Mouse (Mus musculus) spleen, adult 2 months (tissue): ENCODE data around the gene Fgfr2. TPM values are rescaled to one million over a fixed set of nuclear protein-coding genes. Genes with fewer than 3 reads are reported as not detected.

Source experiments
- DNase-seq, 2 experiments: peaks; one replicate each; pipeline versions ENCODE4 v3.0.0 to v3.0.0-alpha.2; 2012 to 2021; ENCODE audit warnings: low spot score in 2 of 2, low read depth in 1 of 2
- H3K27ac ChIP-seq: fragments of 200-500 bp; 2 replicates; pipeline ENCODE4 v1.5.1; 2012; ENCODE audit warnings: low read length, inconsistent platforms; ENCODE audit not compliant: insufficient read depth
- H3K27me3 ChIP-seq: fragments of 200-500 bp; 2 replicates; pipeline ENCODE4 v1.6.1; 2012; ENCODE audit warnings: mild to moderate bottlenecking, moderate library complexity, low read length, inconsistent platforms; ENCODE audit not compliant: control insufficient read depth, insufficient read depth
- H3K36me3 ChIP-seq: fragments of 200-500 bp; 2 replicates; pipeline ENCODE4 v1.6.1; 2012; ENCODE audit warnings: mild to moderate bottlenecking, low read length, inconsistent platforms; ENCODE audit not compliant: control insufficient read depth, insufficient read depth
- H3K4me1 ChIP-seq: fragments of 200-500 bp; 2 replicates; pipeline ENCODE4 v1.6.1; 2011; ENCODE audit warnings: inconsistent platforms; ENCODE audit not compliant: control insufficient read depth, insufficient read depth, insufficient read length
- H3K4me3 ChIP-seq: fragments of 200-500 bp; 2 replicates; pipeline ENCODE4 v1.5.1; 2011; ENCODE audit warnings: mild to moderate bottlenecking, inconsistent platforms; ENCODE audit not compliant: insufficient read depth, insufficient read length; ENCODE audit errors: extremely low read depth
- CTCF ChIP-seq: fragments of 200-500 bp; IDR thresholded peaks from 2 replicates; pipeline ENCODE4 v1.5.1; 2011; ENCODE audit warnings: mild to moderate bottlenecking, inconsistent platforms; ENCODE audit not compliant: insufficient read depth, insufficient read length, insufficient replicate concordance; ENCODE audit errors: extremely low read depth
- POLR2A ChIP-seq: fragments of 200-500 bp; IDR thresholded peaks from 2 replicates; pipeline ENCODE4 v1.6.1; 2011; ENCODE audit warnings: low read depth, low read length, inconsistent platforms
- WGBS: fragments of 180-500 bp; shearing (Covaris S2); methylation state at CpG from one replicate; pipeline ENCODE4 v1.1.7; 2018; 5-methylcytosine and 5-hydroxymethylcytosine counted together
- polyA plus RNA-seq: library from polyadenylated mRNA; depleted of rRNA; stranded (reverse); fragments of >200 nt; gene quantifications from 2 replicates; pipeline ENCODE4 v1.2.3, GENCODE M21; 2012

Fgfr2 gene
- polyA plus RNA-seq, 1 experiment = 1.6 TPM

DNA sequence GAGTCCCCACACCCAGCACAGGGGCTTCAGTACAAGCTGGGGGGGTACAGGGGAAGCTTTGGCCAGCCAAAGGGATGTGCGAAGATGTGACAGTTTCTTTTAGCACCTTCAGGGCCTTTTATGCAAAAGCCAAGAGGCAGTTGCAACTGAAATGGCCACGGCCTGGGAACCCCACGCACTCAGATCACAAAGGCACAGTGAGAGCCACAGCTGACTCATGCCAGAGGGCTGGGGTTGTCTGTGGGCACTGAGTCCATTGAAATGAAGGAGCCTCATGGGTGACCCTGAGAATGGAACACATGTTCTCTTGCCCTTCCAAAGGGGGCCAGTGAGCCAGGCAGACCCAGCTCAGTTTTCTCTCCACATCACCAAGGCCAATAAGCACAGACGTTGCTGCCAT, 114.5 kb downstream of the Fgfr2 start:
- Histone ChIP-seq H3K4me3 (no peak overlapping the region), H3K4me1 (no peaks in the 10 kb centered on the region), H3K36me3 (no peaks in the 10 kb centered on the region), H3K27ac (no peak overlapping the region), H3K27me3 (no peaks in the 10 kb centered on the region)
- no peak for DNase-seq
- TF ChIP-seq POLR2A (no peak), CTCF (no peak)
- 88% methylated on average over 4 of the region's 4 CpGs for WGBS

DNA sequence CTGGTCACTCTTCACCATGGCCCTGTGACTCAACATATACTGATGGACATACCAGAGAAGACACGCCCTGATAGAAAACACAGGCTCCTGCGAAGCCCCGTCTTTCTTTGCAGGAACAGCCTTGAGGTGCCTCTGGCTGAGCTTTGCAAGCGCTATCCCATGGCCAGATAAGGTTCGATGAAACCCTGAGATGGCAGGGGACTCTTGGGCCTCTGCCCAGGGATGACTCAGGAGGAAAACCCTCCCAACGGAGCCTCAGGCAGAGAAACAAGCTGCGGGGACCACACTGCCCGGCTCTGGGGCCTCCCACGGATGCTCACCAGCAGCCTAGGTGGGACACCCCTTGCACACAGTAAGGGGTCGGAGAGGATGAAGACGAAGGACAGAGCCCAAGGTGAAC, 115.8 kb downstream of the Fgfr2 start:
- H3K27ac ChIP-seq = no peak overlapping the region
- no peaks in the 10 kb centered on the region for H3K36me3 ChIP-seq
- no peaks in the 10 kb centered on the region for H3K27me3 ChIP-seq
- DNase-seq = no peak
- TF ChIP-seq CTCF (no peak), POLR2A (no peak)
- no peaks in the 10 kb centered on the region for H3K4me1 ChIP-seq
- no peak overlapping the region for H3K4me3 ChIP-seq
- 69% methylated on average over 11 of the region's 11 CpGs for WGBS

DNA sequence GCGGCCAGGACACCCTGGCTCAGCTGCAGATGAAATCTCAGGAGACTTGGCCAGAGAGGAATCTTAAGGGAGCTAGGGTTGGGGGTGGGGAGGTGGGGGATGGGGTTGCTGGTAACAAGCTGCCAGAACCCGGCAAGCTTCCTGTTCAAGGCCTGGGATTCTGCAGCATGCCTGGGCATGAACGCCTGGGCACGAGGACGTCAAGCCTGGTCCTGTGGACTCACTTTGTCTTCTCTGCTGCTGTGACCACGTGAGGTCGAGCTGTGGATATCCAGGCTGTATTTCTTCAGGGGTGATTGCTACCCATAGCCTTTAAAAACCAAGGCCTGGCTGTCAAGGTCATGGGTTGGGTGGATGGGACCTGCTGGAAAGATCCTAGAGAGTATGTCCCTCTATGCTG, 117.4 kb downstream of the Fgfr2 start:
- DNase-seq = no peak
- H3K4me3 ChIP-seq = no peak overlapping the region
- no peak for TF ChIP-seq CTCF
- no peak for TF ChIP-seq POLR2A
- no peaks in the 10 kb centered on the region for H3K4me1 ChIP-seq
- H3K36me3 ChIP-seq = no peaks in the 10 kb centered on the region
- H3K27ac ChIP-seq = no peak overlapping the region
- WGBS = 85% methylated on average over 7 of the region's 7 CpGs
- no peaks in the 10 kb centered on the region for H3K27me3 ChIP-seq

DNA sequence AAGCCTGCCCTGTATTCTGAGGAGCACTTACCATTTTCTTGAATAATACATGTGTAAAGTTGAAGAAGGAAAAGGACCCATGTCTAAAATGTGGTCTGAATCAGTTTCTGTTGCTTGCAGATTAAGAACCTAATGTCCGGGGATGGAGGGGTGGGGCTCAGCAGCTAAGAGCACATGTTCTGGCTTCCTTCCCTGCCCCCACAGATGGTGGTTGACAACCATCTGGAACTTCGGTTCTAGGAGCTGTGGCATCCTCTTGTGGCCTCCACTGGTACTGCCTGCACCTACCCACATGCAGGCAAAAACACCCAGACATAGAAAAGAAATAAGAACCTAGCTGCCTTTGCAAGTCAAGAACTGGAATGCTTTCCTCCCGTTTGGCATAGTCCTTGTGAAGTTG, 119.7 kb downstream of the Fgfr2 start:
- no peak overlapping the region for H3K4me3 ChIP-seq
- TF ChIP-seq CTCF (peak; percentile 72; the same call in 1 of the 2 replicates), POLR2A (no peak)

DNA sequence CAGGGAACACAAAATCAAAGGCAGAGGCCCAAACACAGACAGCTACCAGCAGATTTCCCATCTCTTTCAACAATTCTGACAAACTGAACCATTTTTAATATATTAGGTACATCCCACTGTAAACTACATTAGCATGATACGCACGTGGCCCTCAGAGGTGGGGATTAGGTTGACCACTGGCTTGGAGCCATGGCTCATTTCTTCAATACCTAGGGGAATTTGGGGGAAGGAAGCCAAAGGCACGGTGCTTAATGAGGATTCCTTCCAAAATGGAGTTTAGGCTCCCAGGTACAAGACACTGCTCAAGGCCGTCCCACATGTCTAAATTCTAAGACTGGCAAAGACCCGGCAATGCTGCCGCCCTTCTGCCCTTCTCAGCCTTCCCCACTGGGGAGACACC, 120.9 kb downstream of the Fgfr2 start:
- DNase-seq = no peak
- Histone ChIP-seq H3K4me1 (no peaks in the 10 kb centered on the region), H3K27me3 (no peaks in the 10 kb centered on the region), H3K27ac (no peak overlapping the region), H3K36me3 (no peaks in the 10 kb centered on the region), H3K4me3 (no peak overlapping the region)
- TF ChIP-seq POLR2A (no peak), CTCF (no peak)
- 92% methylated on average over 6 of the region's 6 CpGs for WGBS

More for the DNA sequence above, 119.7 kb downstream of the Fgfr2 start:
- peak; percentile 25 to 52 for DNase-seq
- no peak overlapping the region for H3K27ac ChIP-seq
- no peaks in the 10 kb centered on the region for H3K36me3 ChIP-seq
- no peaks in the 10 kb centered on the region for H3K4me1 ChIP-seq
- WGBS = 6% methylated on average over 3 of the region's 3 CpGs
- H3K27me3 ChIP-seq = no peaks in the 10 kb centered on the region

DNA sequence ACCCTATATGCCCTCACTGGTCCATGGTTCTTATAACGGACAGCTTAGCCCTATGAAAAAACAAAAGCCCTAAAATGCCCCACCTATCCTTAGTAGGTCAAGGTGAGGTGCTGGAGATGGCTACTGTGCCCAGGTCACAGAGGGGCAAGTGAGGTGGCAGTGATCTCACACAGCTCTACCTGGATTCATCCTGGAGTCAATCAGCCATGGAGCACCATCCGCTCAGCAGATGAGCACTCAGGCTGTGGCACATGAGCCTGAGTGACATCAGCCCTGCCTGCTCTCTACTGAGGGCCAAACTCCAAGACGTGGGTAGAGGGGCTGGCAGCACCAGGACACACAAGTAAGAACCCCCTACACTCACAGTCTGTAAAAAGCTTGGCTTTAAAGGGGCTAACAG, 121.8 kb downstream of the Fgfr2 start:
- Histone ChIP-seq H3K4me3 (no peak overlapping the region), H3K27me3 (no peaks in the 10 kb centered on the region), H3K4me1 (no peaks in the 10 kb centered on the region), H3K27ac (no peak overlapping the region), H3K36me3 (no peaks in the 10 kb centered on the region)
- no peak for DNase-seq
- TF ChIP-seq POLR2A (no peak), CTCF (no peak)
- WGBS = 93% methylated on average over 3 of the region's 3 CpGs

DNA sequence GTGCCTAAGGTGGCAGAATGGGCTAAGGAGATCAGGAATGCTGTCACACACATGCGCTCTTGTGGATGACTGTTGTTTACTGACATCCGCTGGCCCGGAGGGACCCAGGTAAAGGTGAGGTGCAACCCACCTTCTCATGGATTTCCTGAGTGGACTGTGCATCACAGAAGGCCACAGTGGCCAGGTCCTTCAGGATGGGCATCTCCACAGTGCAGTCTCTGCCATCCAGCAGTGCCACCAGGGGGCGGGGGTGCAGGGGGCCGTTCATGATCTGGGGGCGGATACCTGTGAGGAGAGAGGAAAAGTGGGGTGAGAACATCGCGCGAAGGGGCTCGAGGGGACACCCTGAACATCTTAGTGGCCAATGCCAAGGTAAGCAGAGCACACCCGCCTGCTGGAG, 124.1 kb downstream of the Fgfr2 start:
- DNase-seq = no peak
- Histone ChIP-seq H3K27ac (no peak overlapping the region), H3K27me3 (no peaks in the 10 kb centered on the region), H3K36me3 (no peaks in the 10 kb centered on the region), H3K4me3 (no peak overlapping the region), H3K4me1 (no peaks in the 10 kb centered on the region)
- TF ChIP-seq CTCF (no peak), POLR2A (no peak)
- 95% methylated on average over 11 of the region's 11 CpGs for WGBS
